Mouse (Mus musculus): ENCODE measurements around the gene Bahd1. TPM values are rescaled to one million over a fixed set of nuclear protein-coding genes. Genes with fewer than 3 reads are reported as not detected.

Gene Bahd1
- 3.2 and 3.3 TPM in 2 replicates for polyA plus RNA-seq (2016; fragmentation: Nextera tagmentation; extraction: Ambion mirVana)

GRCm38 (mm10) chr2:118899981-118900825 is at the start of gene Bahd1:
Gene Bahd1, plus strand, starts transcription at chr2:118900377.
- peaks cover 82% of the 10 kb centered on the region for H3K27me3 ChIP-seq (replicated peaks; ENCODE audit: low read depth, poor library complexity, severe bottlenecking)

GRCm38 (mm10) chr2:118851756-118852155 is 48.4 kb upstream of the Bahd1 start:
- peak; percentile 32 for DNase-seq (ENCODE audit: low spot score)
- 22% methylated on average over 3 of the region's 3 CpGs for WGBS
- Histone ChIP-seq H3K9me3 (no peaks in the 10 kb centered on the region), H3K27ac (replicated peaks) (no peak overlapping the region), H3K36me3 (replicated peaks) (no peaks in the 10 kb centered on the region), H3K4me1 (peaks cover 8% of the 10 kb centered on the region; the same call in 1 of the 2 replicates), H3K27me3 (replicated peaks; ENCODE audit: low read depth, poor library complexity, severe bottlenecking) (no peaks in the 10 kb centered on the region), H3K4me3 (no peak overlapping the region)

More at GRCm38 (mm10) chr2:118899981-118900825, at the start of gene Bahd1:
- Histone ChIP-seq H3K27ac (replicated peaks) (peak within 1 kb of the TSS; percentile 90), H3K36me3 (replicated peaks) (no peaks in the 10 kb centered on the region), H3K9me3 (no peaks in the 10 kb centered on the region), H3K4me3 (peak within 1 kb of the TSS; percentile 94), H3K4me1 (peaks cover 84% of the 10 kb centered on the region)
- under 1% methylated on average over 32 of the region's 32 CpGs for WGBS
- DNase-seq (ENCODE audit: low spot score), result peak; percentile 70

- Histone ChIP-seq H3K27ac (replicated peaks) (peak within 1 kb of the TSS; percentile 81), H3K9me3 (no peaks in the 10 kb centered on the region), H3K4me3 (peak within 1 kb of the TSS; percentile 61), H3K36me3 (replicated peaks) (peaks cover 26% of the 10 kb centered on the region), H3K4me1 (peaks cover 21% of the 10 kb centered on the region), H3K27me3 (replicated peaks; ENCODE audit: low read depth, poor library complexity, severe bottlenecking) (no peaks in the 10 kb centered on the region)
- peak; percentile 94 for DNase-seq (ENCODE audit: low spot score)
- WGBS, result under 1% methylated on average over 34 of the region's 34 CpGs
Observed at GRCm38 (mm10) chr2:118861454-118862339, 38.5 kb upstream of the Bahd1 start, which contains the start of gene Ivd. Gene Ivd, plus strand, starts transcription at chr2:118861954.

- H3K27ac ChIP-seq (replicated peaks), result peak overlapping the region; percentile 81
- H3K36me3 ChIP-seq (replicated peaks), result peaks cover 26% of the 10 kb centered on the region
- H3K27me3 ChIP-seq (replicated peaks; ENCODE audit: low read depth, poor library complexity, severe bottlenecking), result no peaks in the 10 kb centered on the region
- H3K4me1 ChIP-seq, result peaks cover 21% of the 10 kb centered on the region
- DNase-seq (ENCODE audit: low spot score), result no peak
- 39% methylated on average over 3 of the region's 3 CpGs for WGBS
- H3K9me3 ChIP-seq, result no peaks in the 10 kb centered on the region
- H3K4me3 ChIP-seq, result peak overlapping the region; percentile 61
Observed at GRCm38 (mm10) chr2:118862340-118862675, 37.9 kb upstream of the Bahd1 start.

GRCm38 (mm10) chr2:118870601-118871000 is 29.6 kb upstream of the Bahd1 start:
- H3K36me3 ChIP-seq (replicated peaks), result peaks cover 78% of the 10 kb centered on the region
- WGBS, result 93% methylated on average over 3 of the region's 3 CpGs

GRCm38 (mm10) chr2:118871032-118871431 is 29.1 kb upstream of the Bahd1 start:
- DNase-seq (ENCODE audit: low spot score), result no peak
- Histone ChIP-seq H3K9me3 (no peaks in the 10 kb centered on the region), H3K4me3 (no peak overlapping the region), H3K27me3 (replicated peaks; ENCODE audit: low read depth, poor library complexity, severe bottlenecking) (no peaks in the 10 kb centered on the region), H3K36me3 (replicated peaks) (peaks cover 78% of the 10 kb centered on the region), H3K27ac (replicated peaks) (no peak overlapping the region), H3K4me1 (no peaks in the 10 kb centered on the region)
- WGBS, result 80% methylated on average over 1 of the region's 1 CpGs

More at GRCm38 (mm10) chr2:118870601-118871000, 29.6 kb upstream of the Bahd1 start:
- no peak overlapping the region for H3K27ac ChIP-seq (replicated peaks)
- DNase-seq (ENCODE audit: low spot score), result no peak
- no peaks in the 10 kb centered on the region for H3K4me1 ChIP-seq
- H3K9me3 ChIP-seq, result no peaks in the 10 kb centered on the region
- H3K4me3 ChIP-seq, result no peak overlapping the region
- H3K27me3 ChIP-seq (replicated peaks; ENCODE audit: low read depth, poor library complexity, severe bottlenecking), result no peaks in the 10 kb centered on the region

DNA sequence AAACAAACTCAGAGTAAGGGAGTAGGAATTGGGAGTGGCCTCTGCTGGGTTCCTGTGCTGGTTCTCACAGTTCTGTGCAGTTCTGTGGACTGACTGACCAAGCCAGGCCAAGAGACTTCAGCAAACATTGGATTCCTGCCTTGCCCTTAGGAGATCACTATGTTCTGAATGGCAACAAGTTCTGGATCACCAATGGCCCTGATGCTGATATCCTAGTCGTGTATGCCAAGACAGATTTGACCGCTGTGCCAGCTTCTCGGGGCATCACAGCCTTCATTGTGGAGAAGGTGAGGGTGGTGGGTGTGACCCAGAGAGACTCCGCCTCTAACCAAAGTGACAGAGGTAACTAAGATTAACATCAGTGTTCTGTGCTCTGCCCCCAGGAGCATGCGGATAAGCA is 27.2 kb upstream of the Bahd1 start:
- H3K36me3 ChIP-seq (replicated peaks), result peaks cover 94% of the 10 kb centered on the region
- no peak overlapping the region for H3K4me3 ChIP-seq
- H3K4me1 ChIP-seq, result no peaks in the 10 kb centered on the region
- no peaks in the 10 kb centered on the region for H3K9me3 ChIP-seq
- H3K27ac ChIP-seq (replicated peaks), result no peak overlapping the region
- WGBS, result 92% methylated on average over 5 of the region's 5 CpGs
- H3K27me3 ChIP-seq (replicated peaks; ENCODE audit: low read depth, poor library complexity, severe bottlenecking), result no peaks in the 10 kb centered on the region
- no peak for DNase-seq (ENCODE audit: low spot score)

GRCm38 (mm10) chr2:118873890-118874430 is 26.2 kb upstream of the Bahd1 start:
- Histone ChIP-seq H3K36me3 (replicated peaks) (peaks cover 99% of the 10 kb centered on the region), H3K27ac (replicated peaks) (no peak overlapping the region), H3K9me3 (no peaks in the 10 kb centered on the region), H3K4me3 (no peak overlapping the region), H3K4me1 (no peaks in the 10 kb centered on the region), H3K27me3 (replicated peaks; ENCODE audit: low read depth, poor library complexity, severe bottlenecking) (no peaks in the 10 kb centered on the region)
- no peak for DNase-seq (ENCODE audit: low spot score)
- WGBS, result 90% methylated on average over 6 of the region's 6 CpGs

GRCm38 (mm10) chr2:118875316-118875715 is 24.9 kb upstream of the Bahd1 start:
- peaks cover 92% of the 10 kb centered on the region for H3K36me3 ChIP-seq (replicated peaks)
- H3K4me1 ChIP-seq, result no peaks in the 10 kb centered on the region
- H3K4me3 ChIP-seq, result no peak overlapping the region
- no peaks in the 10 kb centered on the region for H3K27me3 ChIP-seq (replicated peaks; ENCODE audit: low read depth, poor library complexity, severe bottlenecking)
- no peak for DNase-seq (ENCODE audit: low spot score)
- H3K9me3 ChIP-seq, result no peaks in the 10 kb centered on the region
- H3K27ac ChIP-seq (replicated peaks), result no peak overlapping the region
- WGBS, result 91% methylated on average over 8 of the region's 8 CpGs

DNA sequence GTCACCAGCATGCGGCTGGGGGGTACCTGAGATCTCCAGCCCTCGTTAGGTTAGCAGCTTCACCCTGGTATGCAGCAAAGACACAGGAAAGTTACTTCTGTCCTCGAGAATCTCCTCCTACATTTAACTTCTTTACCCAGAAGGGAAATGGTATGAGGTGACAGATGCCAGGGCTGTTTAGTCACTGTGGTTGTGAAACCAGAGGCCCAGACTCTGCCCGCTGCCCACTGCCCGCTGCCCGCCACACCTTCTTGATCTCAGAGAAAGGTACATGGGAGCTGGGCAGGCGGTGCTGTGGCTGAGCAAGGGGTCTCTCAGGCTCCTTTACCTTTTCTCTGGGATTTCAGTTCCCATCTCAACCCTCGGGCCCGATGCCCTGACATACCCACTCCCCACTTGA is 23.7 kb upstream of the Bahd1 start:
- Histone ChIP-seq H3K36me3 (replicated peaks) (peaks cover 91% of the 10 kb centered on the region), H3K27me3 (replicated peaks; ENCODE audit: low read depth, poor library complexity, severe bottlenecking) (no peaks in the 10 kb centered on the region), H3K27ac (replicated peaks) (no peak overlapping the region), H3K4me3 (no peak overlapping the region), H3K9me3 (no peaks in the 10 kb centered on the region), H3K4me1 (no peaks in the 10 kb centered on the region)
- no peak for DNase-seq (ENCODE audit: low spot score)
- WGBS, result 93% methylated on average over 9 of the region's 9 CpGs

DNA sequence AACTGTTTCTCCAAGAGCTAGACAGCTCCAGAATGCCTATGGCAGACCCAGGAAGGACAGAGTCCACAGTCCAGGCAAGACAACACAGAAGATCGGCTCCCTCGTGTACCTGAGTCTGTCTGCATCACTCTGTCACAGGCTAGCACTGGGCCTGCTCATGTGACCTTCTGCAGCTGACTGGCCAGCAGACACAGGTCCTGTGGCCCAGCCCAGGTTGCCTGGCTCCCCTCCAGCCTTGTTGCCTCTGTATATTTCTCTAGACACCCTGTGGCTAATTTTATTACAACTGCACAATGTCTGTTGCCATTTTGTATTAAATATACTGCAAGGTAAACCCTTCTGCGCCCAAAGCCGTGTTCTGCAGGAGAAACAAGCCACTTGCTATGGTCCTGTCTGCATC is 19.2 kb upstream of the Bahd1 start:
- Histone ChIP-seq H3K4me1 (peaks cover 6% of the 10 kb centered on the region), H3K4me3 (no peak overlapping the region), H3K27ac (replicated peaks) (no peak overlapping the region), H3K36me3 (replicated peaks) (peaks cover 46% of the 10 kb centered on the region), H3K9me3 (no peaks in the 10 kb centered on the region), H3K27me3 (replicated peaks; ENCODE audit: low read depth, poor library complexity, severe bottlenecking) (peaks cover 24% of the 10 kb centered on the region)
- WGBS, result 84% methylated on average over 4 of the region's 4 CpGs
- no peak for DNase-seq (ENCODE audit: low spot score)

GRCm38 (mm10) chr2:118881956-118882355 is 18.2 kb upstream of the Bahd1 start:
- DNase-seq (ENCODE audit: low spot score), result no peak
- WGBS, result 89% methylated on average over 5 of the region's 5 CpGs
- Histone ChIP-seq H3K36me3 (replicated peaks) (peaks cover 36% of the 10 kb centered on the region), H3K27me3 (replicated peaks; ENCODE audit: low read depth, poor library complexity, severe bottlenecking) (peaks cover 33% of the 10 kb centered on the region), H3K4me3 (no peak overlapping the region), H3K9me3 (no peaks in the 10 kb centered on the region), H3K4me1 (peaks cover 6% of the 10 kb centered on the region), H3K27ac (replicated peaks) (no peak overlapping the region)

Measured in embryonic facial prominence, embryonic 10.5 days (tissue).